Mouse (Mus musculus): ENCODE results near the gene Ms4a6d.

The Ms4a6d gene

GRCm38 (mm10) chr19:11604603-11605002 lies at the start of gene Ms4a6d:
TSS of gene Ms4a6d (minus strand) at chr19:11604849.
- CTCF ChIA-PET, result interaction anchor here (0.9 to 1.3 kb wide), 2 partner anchors 16 to 246 kb away, joined by 3 read pairs; no protein-coding TSS in a partner anchor

DNA sequence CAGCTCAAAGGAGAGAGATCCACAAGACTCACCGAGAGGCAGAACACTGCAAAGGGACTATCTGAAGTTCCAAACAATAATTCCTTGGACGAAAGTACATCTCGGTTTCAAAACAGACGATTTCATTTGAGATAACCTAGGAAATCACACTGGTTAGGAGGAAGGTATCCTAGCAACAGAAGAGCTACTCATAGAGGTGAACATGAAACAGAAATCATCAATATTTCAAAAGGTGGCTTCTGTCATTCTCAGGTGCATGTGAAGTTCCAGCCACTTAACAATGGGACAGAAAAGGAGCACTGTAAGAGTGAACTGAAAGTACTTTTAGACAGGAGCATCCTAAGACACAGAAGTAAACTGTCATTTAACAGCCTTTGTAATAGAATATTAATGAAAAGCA lies 44.9 kb upstream of the Ms4a6d start:
- CTCF ChIA-PET, result no interaction called here

DNA sequence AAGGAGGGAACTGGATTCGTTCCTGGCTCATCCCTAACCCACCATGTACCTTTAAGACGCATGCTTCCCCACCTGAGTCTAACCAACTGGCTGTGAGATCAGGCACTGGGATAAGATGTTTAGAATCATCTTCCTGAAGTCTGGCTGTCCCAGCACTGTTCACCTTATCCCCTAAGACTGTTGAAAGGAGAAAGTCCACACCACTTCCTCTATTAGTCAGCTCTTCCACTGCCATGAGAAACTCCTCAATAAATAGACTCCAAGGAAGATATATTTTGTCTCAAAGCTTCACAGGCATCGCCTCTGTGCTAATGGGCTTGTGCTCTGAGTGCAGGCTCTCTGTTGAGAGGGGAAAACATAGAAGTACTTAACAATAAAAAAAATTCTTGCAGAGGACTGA lies 41.5 kb upstream of the Ms4a6d start:
- CTCF ChIA-PET, result interaction anchor here (0.7 kb wide), 1 partner anchor 31 kb away, joined by 3 read pairs; no protein-coding TSS in a partner anchor

GRCm38 (mm10) chr19:11640732-11641131 lies 36.1 kb upstream of the Ms4a6d start, which contains the start of gene Ms4a3:
TSS of gene Ms4a3 (minus strand) at chr19:11640851.
- CTCF ChIA-PET, result no interaction called here

DNA sequence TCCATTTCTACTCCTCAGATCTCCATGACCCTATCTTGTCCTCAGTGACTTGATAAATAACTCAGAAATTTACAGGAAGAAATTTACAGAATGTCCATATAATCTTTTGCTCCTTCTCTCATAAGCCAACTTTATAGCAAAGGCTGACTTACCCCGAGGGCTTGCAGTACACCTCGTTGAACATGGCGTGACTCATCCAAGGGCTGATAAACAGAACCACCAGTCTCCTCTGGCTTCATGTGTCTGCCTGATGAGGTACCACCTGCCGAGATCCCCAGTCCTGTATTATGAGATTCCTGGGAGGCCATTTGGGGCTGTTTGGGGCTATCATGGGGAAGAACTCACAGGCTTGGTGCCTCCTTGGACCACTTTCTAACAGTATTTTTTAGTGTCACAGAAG lies 34.4 kb upstream of the Ms4a6d start:
- CTCF ChIA-PET, result no interaction called here

- CTCF ChIA-PET, result no interaction called here
These were observed 30.9 kb upstream of the Ms4a6d start for GRCm38 (mm10) chr19:11635572-11635971.

GRCm38 (mm10) chr19:11634330-11634729 lies 29.7 kb upstream of the Ms4a6d start:
- CTCF ChIA-PET, result interaction anchor here (0.7 kb wide), 1 partner anchor 588 kb away, joined by 5 read pairs; no protein-coding TSS in a partner anchor

GRCm38 (mm10) chr19:11633732-11634131 lies 29.1 kb upstream of the Ms4a6d start:
- CTCF ChIA-PET, result interaction anchor here (0.7 kb wide), 1 partner anchor 589 kb away, joined by 5 read pairs; no protein-coding TSS in a partner anchor

GRCm38 (mm10) chr19:11625231-11625630 lies 20.6 kb upstream of the Ms4a6d start:
- CTCF ChIA-PET, result no interaction called here

DNA sequence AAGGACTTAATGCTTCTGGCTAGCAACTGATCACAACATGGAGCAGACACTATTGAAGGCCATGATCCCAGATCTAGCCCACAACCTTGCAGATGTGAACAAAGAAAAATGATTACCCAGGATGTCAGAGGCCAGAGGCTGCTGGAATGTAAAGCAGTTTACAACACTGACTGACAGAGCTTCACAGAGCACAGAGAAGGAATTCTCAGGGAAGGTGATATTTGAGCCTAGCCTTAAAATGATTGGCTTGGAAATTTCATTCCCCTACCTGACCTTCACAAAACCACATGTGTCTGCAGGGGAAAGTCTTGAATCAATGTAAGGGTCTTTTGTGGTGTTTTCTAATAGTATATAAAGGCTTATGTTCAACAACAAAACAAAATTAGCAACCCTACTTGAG lies 20.2 kb upstream of the Ms4a6d start:
- CTCF ChIA-PET, result no interaction called here

DNA sequence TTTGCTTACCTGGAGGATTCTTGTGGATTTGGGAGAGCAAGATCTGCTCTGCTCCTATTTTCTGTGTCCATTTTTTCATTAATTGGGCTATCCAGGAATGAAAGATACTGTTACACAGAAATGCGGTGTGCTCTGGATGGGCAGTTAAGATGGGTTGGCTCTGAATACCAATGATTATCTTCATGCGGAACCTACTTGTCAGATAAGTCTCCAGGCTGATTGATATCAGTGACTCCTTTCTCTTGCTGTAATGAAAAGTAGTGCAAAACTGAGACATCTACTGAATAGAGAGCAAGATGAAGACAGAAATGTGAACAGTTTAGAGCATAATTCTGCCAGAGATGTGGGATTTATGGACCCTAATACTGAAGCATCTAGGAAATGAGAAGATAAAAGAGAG lies 18.9 kb upstream of the Ms4a6d start, which contains the start of gene Ms4a2:
Gene Ms4a2, minus strand, starts transcription at position 169 of the 400 bp plus-strand sequence.
- CTCF ChIA-PET, result no interaction called here

DNA sequence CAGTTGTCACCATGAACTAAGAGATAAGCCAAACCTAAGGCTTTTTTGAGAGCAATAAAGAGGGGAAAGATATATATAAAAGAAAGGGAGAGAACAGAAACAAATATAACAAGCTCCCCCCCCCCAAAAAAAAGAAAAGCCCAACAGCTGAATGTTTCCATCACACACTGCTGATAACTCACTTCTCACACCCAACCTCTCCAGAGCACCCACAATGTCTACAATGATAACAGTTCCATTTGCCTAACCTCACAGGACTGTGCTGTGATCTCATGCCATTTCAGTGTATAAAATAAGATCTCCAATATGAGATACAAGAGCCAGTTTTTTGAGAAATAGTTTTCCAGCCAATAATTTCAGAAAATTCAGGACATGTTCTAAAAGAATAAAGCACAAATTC lies 13.3 kb upstream of the Ms4a6d start:
- CTCF ChIA-PET, result no interaction called here

DNA sequence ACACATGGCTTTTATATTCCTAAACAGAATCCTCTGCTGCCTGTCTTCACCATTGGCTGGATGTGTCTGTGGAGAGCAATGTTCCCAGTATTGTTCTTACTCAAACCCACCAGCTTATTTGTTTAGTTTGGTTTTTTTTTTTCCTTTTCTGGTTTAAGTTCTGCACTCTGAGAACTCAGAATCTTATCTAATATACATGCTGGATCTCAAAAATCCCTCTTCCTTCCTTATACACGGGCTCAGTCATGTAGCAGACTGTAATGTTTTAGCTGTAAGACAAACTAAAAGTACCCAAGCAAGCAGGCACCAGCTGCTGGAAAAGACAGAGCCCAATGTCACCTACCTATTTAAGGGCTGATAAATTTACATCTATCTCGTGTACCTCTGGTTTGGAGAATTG lies 10.2 kb upstream of the Ms4a6d start:
- CTCF ChIA-PET, result interaction anchor here (0.6 kb wide), 1 partner anchor 436 kb away, joined by 3 read pairs; no protein-coding TSS in a partner anchor

GRCm38 (mm10) chr19:11613776-11614443 lies 9.3 kb upstream of the Ms4a6d start:
- CTCF ChIA-PET, result interaction anchor here (0.6 kb wide), 2 partner anchors 66 to 435 kb away, joined by 3 read pairs; no protein-coding TSS in a partner anchor

DNA sequence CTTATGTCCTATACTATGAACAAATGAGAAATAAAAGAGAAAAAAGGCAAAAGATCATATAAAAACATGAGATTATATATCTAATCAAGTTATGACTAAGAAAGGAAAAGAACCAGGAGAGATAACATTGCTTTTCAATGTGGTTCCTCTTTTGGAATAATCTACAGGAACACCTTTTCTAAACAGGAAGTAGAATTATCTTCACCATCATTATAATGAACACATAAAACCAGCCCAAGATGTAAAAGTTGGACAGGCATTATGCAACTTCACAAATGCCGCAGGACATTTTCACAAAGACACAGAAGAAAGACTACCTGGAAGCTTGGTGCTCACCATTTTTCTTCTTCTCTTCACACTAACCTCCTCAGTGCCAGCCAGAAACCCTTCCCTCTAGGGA lies 8.4 kb upstream of the Ms4a6d start:
- CTCF ChIA-PET, result interaction anchor here (0.6 to 0.7 kb wide), 3 partner anchors 202 to 1166 kb away, joined by 4 to 5 read pairs (median 5); no protein-coding TSS in a partner anchor

- CTCF ChIA-PET, result interaction anchor here (0.6 to 0.7 kb wide), 2 partner anchors 287 to 1165 kb away, joined by 5 read pairs; no protein-coding TSS in a partner anchor
These were observed 7.6 kb upstream of the Ms4a6d start for GRCm38 (mm10) chr19:11612293-11612692.

GRCm38 (mm10) chr19:11611541-11611945 lies 6.9 kb upstream of the Ms4a6d start:
- CTCF ChIA-PET, result interaction anchor here (0.6 kb wide), 1 partner anchor 240 kb away, joined by 4 read pairs; no protein-coding TSS in a partner anchor

DNA sequence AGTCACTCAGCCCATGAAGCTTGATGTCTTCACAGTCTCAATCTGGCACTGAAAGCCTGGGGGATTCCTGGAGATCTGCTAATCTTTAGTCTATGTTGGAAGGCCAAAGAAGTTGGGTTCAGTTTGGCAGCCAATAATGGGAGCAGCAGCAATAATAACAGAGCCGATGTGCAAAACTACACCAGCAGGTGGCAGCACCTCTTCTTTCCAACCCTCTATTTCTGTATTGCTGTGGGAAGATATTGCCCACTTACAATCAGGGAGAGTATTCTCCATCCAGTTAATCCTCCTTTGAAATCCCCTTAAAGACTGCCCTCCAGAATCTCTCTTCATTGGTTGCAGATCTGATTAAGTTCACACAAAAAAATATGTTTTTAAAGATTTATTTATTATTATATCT lies 3.5 kb upstream of the Ms4a6d start:
- CTCF ChIA-PET, result interaction anchor here (1.0 kb wide), 1 partner anchor 169 kb away, joined by 3 read pairs; no protein-coding TSS in a partner anchor

DNA sequence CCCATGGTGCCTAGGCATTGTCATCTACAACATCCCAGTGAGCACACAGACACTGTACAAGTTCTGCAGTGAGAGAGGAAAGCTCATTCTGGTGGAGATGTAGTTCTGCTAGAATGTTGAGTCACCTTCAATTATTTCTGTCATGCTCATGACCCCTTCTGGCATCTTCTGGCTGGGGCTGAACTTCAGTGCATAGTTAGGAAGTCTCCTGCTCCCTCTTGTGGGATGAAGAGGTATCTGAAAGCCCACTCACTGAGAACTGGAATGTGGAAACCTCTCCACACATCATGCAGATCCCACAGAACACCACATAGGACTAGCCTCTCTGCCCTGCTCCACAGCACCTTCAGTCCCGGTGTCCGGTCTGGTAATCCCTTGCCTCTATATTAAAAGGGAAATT lies 2.6 kb downstream of the Ms4a6d start:
- CTCF ChIA-PET, result interaction anchor here (0.7 to 0.9 kb wide), 3 partner anchors 159 to 1647 kb away, joined by 3 to 6 read pairs (median 5); no protein-coding TSS in a partner anchor

- CTCF ChIA-PET, result interaction anchor here (0.5 to 0.9 kb wide), 4 partner anchors 158 to 418 kb away, joined by 3 to 5 read pairs (median 3); no protein-coding TSS in a partner anchor
These were observed 3.3 kb downstream of the Ms4a6d start for GRCm38 (mm10) chr19:11601349-11601748.

DNA sequence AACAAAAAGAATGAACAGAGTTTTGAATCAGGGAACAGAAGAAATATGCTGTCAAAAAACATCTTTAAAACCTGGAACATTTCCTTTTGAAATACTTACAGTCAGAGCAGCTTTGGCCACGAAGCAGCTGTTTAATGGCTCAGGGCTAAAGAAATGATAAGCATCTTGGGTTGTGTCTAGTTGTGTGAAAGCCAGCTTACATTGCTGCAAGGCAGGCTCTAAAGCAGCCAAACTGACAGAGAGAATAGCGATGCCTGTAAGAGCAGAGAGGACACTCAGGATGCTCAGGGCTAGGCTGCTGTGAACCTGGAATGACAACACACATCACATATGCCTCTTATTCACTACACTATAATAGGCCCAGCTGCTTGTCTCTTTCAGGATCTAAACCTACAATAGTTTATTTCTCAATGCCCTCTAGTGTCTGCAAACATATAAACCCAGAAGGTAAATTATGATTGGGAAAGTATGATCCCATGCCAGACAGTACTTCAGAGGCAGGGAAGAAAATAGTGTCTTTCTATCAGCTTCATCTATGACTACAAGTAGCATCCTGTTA lies 14.7 kb downstream of the Ms4a6d start:
- CTCF ChIA-PET, result no interaction called here

- CTCF ChIA-PET, result interaction anchor here (0.6 to 1.1 kb wide), 2 partner anchors 15 to 87 kb away, joined by 3 read pairs; partner anchors contain the start of gene Ms4a6d
These were observed 15.4 kb downstream of the Ms4a6d start for GRCm38 (mm10) chr19:11589205-11589604.

All from spleen, embryonic (tissue).